Mouse (Mus musculus): ENCODE measurements around the gene Bfsp1. TPM values are rescaled to one million over a fixed set of nuclear protein-coding genes. Genes with fewer than 3 reads are reported as not detected.

Gene Bfsp1
- polyA plus RNA-seq, 1 experiment: 0.35 TPM

- DNase-seq: no peak
- TF ChIP-seq CTCF (IDR thresholded peaks at IDR 0.05; ENCODE audit: borderline replicate concordance, control insufficient read depth, extremely low read depth, insufficient read depth, low read length, poor library complexity): no peak
- no peak for TF ChIP-seq POLR2A (IDR thresholded peaks at IDR 0.05; ENCODE audit: control insufficient read depth, extremely low read depth, insufficient read depth, low read length, poor library complexity)
- Histone ChIP-seq H3K36me3 (ENCODE audit: control insufficient read depth, insufficient read depth, low read length) (no peaks in the 10 kb centered on the region), H3K27me3 (ENCODE audit: control insufficient read depth, insufficient read depth, low read length) (no peaks in the 10 kb centered on the region), H3K27ac (ENCODE audit: control insufficient read depth, insufficient read depth, low read length) (no peak overlapping the region), H3K4me3 (ENCODE audit: control insufficient read depth, insufficient read depth, low read length) (no peak overlapping the region), H3K4me1 (replicated peaks; ENCODE audit: control insufficient read depth, insufficient read depth, low read length) (no peaks in the 10 kb centered on the region)
- WGBS: 88% methylated on average over 4 of the region's 4 CpGs
These were observed 16.2 kb downstream of the Bfsp1 start for GRCm38 (mm10) chr2:143846799-143847198.

- H3K4me3 ChIP-seq (ENCODE audit: control insufficient read depth, insufficient read depth, low read length): no peak overlapping the region
- WGBS: 53% methylated on average over 5 of the region's 5 CpGs
- no peak overlapping the region for H3K27ac ChIP-seq (ENCODE audit: control insufficient read depth, insufficient read depth, low read length)
- no peaks in the 10 kb centered on the region for H3K27me3 ChIP-seq (ENCODE audit: control insufficient read depth, insufficient read depth, low read length)
- H3K36me3 ChIP-seq (ENCODE audit: control insufficient read depth, insufficient read depth, low read length): no peaks in the 10 kb centered on the region
- no peak for TF ChIP-seq CTCF (IDR thresholded peaks at IDR 0.05; ENCODE audit: borderline replicate concordance, control insufficient read depth, extremely low read depth, insufficient read depth, low read length, poor library complexity)
- no peak for TF ChIP-seq POLR2A (IDR thresholded peaks at IDR 0.05; ENCODE audit: control insufficient read depth, extremely low read depth, insufficient read depth, low read length, poor library complexity)
- peaks cover 4% of the 10 kb centered on the region; the same call in 1 of the 2 replicates for H3K4me1 ChIP-seq (replicated peaks; ENCODE audit: control insufficient read depth, insufficient read depth, low read length)
- no peak for DNase-seq
These were observed 18.2 kb downstream of the Bfsp1 start for GRCm38 (mm10) chr2:143844779-143845178.

GRCm38 (mm10) chr2:143841536-143841935, 21.4 kb downstream of the Bfsp1 start:
- 74% methylated on average over 7 of the region's 7 CpGs for WGBS
- Histone ChIP-seq H3K36me3 (ENCODE audit: control insufficient read depth, insufficient read depth, low read length) (no peaks in the 10 kb centered on the region), H3K27me3 (ENCODE audit: control insufficient read depth, insufficient read depth, low read length) (no peaks in the 10 kb centered on the region), H3K4me3 (ENCODE audit: control insufficient read depth, insufficient read depth, low read length) (no peak overlapping the region), H3K4me1 (replicated peaks; ENCODE audit: control insufficient read depth, insufficient read depth, low read length) (peaks cover 8% of the 10 kb centered on the region), H3K27ac (ENCODE audit: control insufficient read depth, insufficient read depth, low read length) (no peak overlapping the region)
- TF ChIP-seq POLR2A (IDR thresholded peaks at IDR 0.05; ENCODE audit: control insufficient read depth, extremely low read depth, insufficient read depth, low read length, poor library complexity) (no peak), CTCF (IDR thresholded peaks at IDR 0.05; ENCODE audit: borderline replicate concordance, control insufficient read depth, extremely low read depth, insufficient read depth, low read length, poor library complexity) (no peak)
- DNase-seq: no peak

GRCm38 (mm10) chr2:143840895-143841294, 22.1 kb downstream of the Bfsp1 start:
- H3K27ac ChIP-seq (ENCODE audit: control insufficient read depth, insufficient read depth, low read length): no peak overlapping the region
- peaks cover 8% of the 10 kb centered on the region for H3K4me1 ChIP-seq (replicated peaks; ENCODE audit: control insufficient read depth, insufficient read depth, low read length)
- no peak for DNase-seq
- TF ChIP-seq CTCF (IDR thresholded peaks at IDR 0.05; ENCODE audit: borderline replicate concordance, control insufficient read depth, extremely low read depth, insufficient read depth, low read length, poor library complexity) (no peak), POLR2A (IDR thresholded peaks at IDR 0.05; ENCODE audit: control insufficient read depth, extremely low read depth, insufficient read depth, low read length, poor library complexity) (no peak)
- no peak overlapping the region for H3K4me3 ChIP-seq (ENCODE audit: control insufficient read depth, insufficient read depth, low read length)
- WGBS: 61% methylated on average over 6 of the region's 6 CpGs
- no peaks in the 10 kb centered on the region for H3K36me3 ChIP-seq (ENCODE audit: control insufficient read depth, insufficient read depth, low read length)
- no peaks in the 10 kb centered on the region for H3K27me3 ChIP-seq (ENCODE audit: control insufficient read depth, insufficient read depth, low read length)

GRCm38 (mm10) chr2:143839458-143839857, 23.5 kb downstream of the Bfsp1 start:
- 76% methylated on average over 2 of the region's 2 CpGs for WGBS
- TF ChIP-seq POLR2A (IDR thresholded peaks at IDR 0.05; ENCODE audit: control insufficient read depth, extremely low read depth, insufficient read depth, low read length, poor library complexity): no peak
- TF ChIP-seq CTCF (IDR thresholded peaks at IDR 0.05; ENCODE audit: borderline replicate concordance, control insufficient read depth, extremely low read depth, insufficient read depth, low read length, poor library complexity): no peak
- Histone ChIP-seq H3K27me3 (ENCODE audit: control insufficient read depth, insufficient read depth, low read length) (no peaks in the 10 kb centered on the region), H3K4me3 (ENCODE audit: control insufficient read depth, insufficient read depth, low read length) (no peak overlapping the region), H3K27ac (ENCODE audit: control insufficient read depth, insufficient read depth, low read length) (no peak overlapping the region), H3K36me3 (ENCODE audit: control insufficient read depth, insufficient read depth, low read length) (no peaks in the 10 kb centered on the region), H3K4me1 (replicated peaks; ENCODE audit: control insufficient read depth, insufficient read depth, low read length) (peaks cover 8% of the 10 kb centered on the region)
- no peak for DNase-seq

- no peaks in the 10 kb centered on the region for H3K27me3 ChIP-seq (ENCODE audit: control insufficient read depth, insufficient read depth, low read length)
- no peak overlapping the region for H3K27ac ChIP-seq (ENCODE audit: control insufficient read depth, insufficient read depth, low read length)
- peaks cover 8% of the 10 kb centered on the region for H3K4me1 ChIP-seq (replicated peaks; ENCODE audit: control insufficient read depth, insufficient read depth, low read length)
- no peak for DNase-seq
- no peak overlapping the region for H3K4me3 ChIP-seq (ENCODE audit: control insufficient read depth, insufficient read depth, low read length)
- WGBS: 46% methylated on average over 5 of the region's 5 CpGs
- no peaks in the 10 kb centered on the region for H3K36me3 ChIP-seq (ENCODE audit: control insufficient read depth, insufficient read depth, low read length)
- TF ChIP-seq CTCF (IDR thresholded peaks at IDR 0.05; ENCODE audit: borderline replicate concordance, control insufficient read depth, extremely low read depth, insufficient read depth, low read length, poor library complexity) (no peak), POLR2A (IDR thresholded peaks at IDR 0.05; ENCODE audit: control insufficient read depth, extremely low read depth, insufficient read depth, low read length, poor library complexity) (no peak)
These were observed 24.3 kb downstream of the Bfsp1 start for GRCm38 (mm10) chr2:143838698-143839097.

- Histone ChIP-seq H3K4me3 (ENCODE audit: control insufficient read depth, insufficient read depth, low read length) (no peak overlapping the region), H3K36me3 (ENCODE audit: control insufficient read depth, insufficient read depth, low read length) (no peaks in the 10 kb centered on the region), H3K27ac (ENCODE audit: control insufficient read depth, insufficient read depth, low read length) (no peak overlapping the region; the same call in 1 of the 2 replicates), H3K4me1 (replicated peaks; ENCODE audit: control insufficient read depth, insufficient read depth, low read length) (peaks cover 8% of the 10 kb centered on the region), H3K27me3 (ENCODE audit: control insufficient read depth, insufficient read depth, low read length) (no peaks in the 10 kb centered on the region)
- TF ChIP-seq CTCF (IDR thresholded peaks at IDR 0.05; ENCODE audit: borderline replicate concordance, control insufficient read depth, extremely low read depth, insufficient read depth, low read length, poor library complexity) (no peak), POLR2A (IDR thresholded peaks at IDR 0.05; ENCODE audit: control insufficient read depth, extremely low read depth, insufficient read depth, low read length, poor library complexity) (no peak)
- DNase-seq: peak; percentile 67
- WGBS: 12% methylated on average over 8 of the region's 8 CpGs
These were observed 25.7 kb downstream of the Bfsp1 start for GRCm38 (mm10) chr2:143837291-143837701.

All from thymus, adult 2 months (tissue).